Mouse (Mus musculus) cerebellum, adult 2 months (tissue): ENCODE data around the gene Spag7.

Experiments used
- CTCF ChIP-seq: fragments of 200-500 bp; IDR thresholded peaks from 2 replicates; pipeline ENCODE4 v1.5.1; 2011; ENCODE audit warnings: low read depth, mild to moderate bottlenecking, control low read depth, low read length, moderate library complexity, borderline replicate concordance; ENCODE audit not compliant: insufficient read depth
- POLR2A ChIP-seq: fragments of 200-500 bp; IDR thresholded peaks from 2 replicates; pipeline ENCODE4 v1.6.1; 2011; ENCODE audit warnings: low read length, control low read depth, borderline replicate concordance; ENCODE audit not compliant: insufficient read depth

GRCm38 (mm10) chr11:70644564-70645103, 24.6 kb downstream of the Spag7 start:
- TF ChIP-seq POLR2A, result no peak
- no peak for TF ChIP-seq CTCF
